ENCODE assay signal across 23 mouse cellular contexts in the genomic region with DNA sequence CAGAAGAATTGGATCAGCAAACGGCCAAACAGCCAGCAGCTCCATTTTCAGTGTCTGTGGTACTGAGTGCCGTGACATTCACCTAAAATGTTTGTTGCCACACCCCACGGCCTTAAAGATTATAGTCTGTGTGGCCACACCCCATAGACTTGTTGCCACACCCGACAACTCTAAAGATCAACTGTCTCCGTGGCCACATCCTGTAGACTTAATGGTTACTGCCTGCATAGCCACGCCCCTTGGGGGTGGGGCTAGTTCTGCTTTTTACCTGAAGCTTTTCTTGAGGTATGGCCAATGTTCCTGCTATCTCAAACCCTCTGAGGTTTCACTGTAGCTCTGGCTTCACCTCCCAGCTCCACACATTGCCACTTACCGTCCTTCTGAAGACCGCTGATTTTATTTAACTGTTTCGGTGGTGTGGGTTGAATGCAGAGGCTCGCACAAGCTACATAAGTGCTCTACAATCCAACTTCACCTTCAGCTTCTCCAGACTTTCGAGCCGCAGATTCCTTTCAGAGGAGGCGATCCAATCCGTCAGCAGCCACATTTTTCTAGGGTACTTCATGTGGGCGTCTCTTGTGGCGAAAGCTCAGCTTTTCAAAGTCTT. TPM values are rescaled to one million over a fixed set of nuclear protein-coding genes. Genes with fewer than 3 reads are reported as not detected.
DNase-seq lines count a peak whose midpoint lies in the region; ATAC-seq and TF ChIP-seq lines count a peak whose summit lies in the region.
"Had no signal": no experiment of that assay in that cellular context is flagged by ENCODE, and none has a peak within 500 bp of the region (broad histone marks: within the 10 kb centered on the region; RNA-seq: fewer than 3 reads in every experiment).

No protein-coding gene starts in this region.

- H3K27ac ChIP-seq in spleen, adult 2 months (ENCODE audit: insufficient read depth, low read length), result no peak overlapping the region
- 0 out of 2 replicates have a peak overlapping the region, but pooled peaks have one; percentile 26 for H3K27ac ChIP-seq in lung, postnatal 0 days (ENCODE audit: low read length)
- H3K27ac ChIP-seq in limb, embryonic 10.5 days, result no peak overlapping the region
- H3K27ac ChIP-seq: embryonic facial prominence, embryonic 12.5 days; hindbrain, embryonic 13.5 days; limb, embryonic 12.5 days; liver, embryonic 13.5 days; midbrain, embryonic 15.5 days had no signal

- H3K4me2 ChIP-seq in lung, postnatal 0 days (replicated peaks; ENCODE audit: low read depth, low read length), result no peak overlapping the region; the same call in 1 of the 2 replicates
- H3K4me2 ChIP-seq: embryonic facial prominence, embryonic 12.5 days; heart, embryonic 11.5 days; hindbrain, embryonic 13.5 days; limb, embryonic 12.5 days; liver, embryonic 13.5 days; midbrain, embryonic 15.5 days had no signal

- ATAC-seq in lung, postnatal 0 days, result peak; percentile 80
- ATAC-seq in monocyte, adult 5-6 weeks (replicated peaks; ENCODE audit: insufficient number of reproducible peaks, low FRiP score, low TSS enrichment, poor library complexity, severe bottlenecking), result peak; percentile 47; the same call in 1 of the 2 replicates
- ATAC-seq: midbrain, embryonic 15.5 days had no signal

- H3K9ac ChIP-seq in lung, postnatal 0 days (replicated peaks; ENCODE audit: low read depth), result no peak overlapping the region
- H3K9ac ChIP-seq: embryonic facial prominence, embryonic 12.5 days; hindbrain, embryonic 13.5 days; limb, embryonic 12.5 days; liver, embryonic 13.5 days; midbrain, embryonic 15.5 days had no signal

- no peak for TF ChIP-seq CTCF in spleen, adult 2 months (IDR thresholded peaks at IDR 0.05; ENCODE audit: extremely low read depth, insufficient read depth, insufficient read length, insufficient replicate concordance)
- TF ChIP-seq CTCF in lung, postnatal 0 days (IDR thresholded peaks at IDR 0.05), result no peak

- H3K36me3 ChIP-seq in spleen, adult 2 months (ENCODE audit: control insufficient read depth, insufficient read depth, low read length), result no peaks in the 10 kb centered on the region
- no peaks in the 10 kb centered on the region for H3K36me3 ChIP-seq in lung, postnatal 0 days (ENCODE audit: insufficient read depth, low read length)
- no peaks in the 10 kb centered on the region for H3K36me3 ChIP-seq in limb, embryonic 10.5 days
- H3K36me3 ChIP-seq: embryonic facial prominence, embryonic 12.5 days; G1E; hindbrain, embryonic 13.5 days; limb, embryonic 12.5 days; liver, embryonic 13.5 days; midbrain, embryonic 15.5 days had no signal

- no peaks in the 10 kb centered on the region; the same call in 1 of the 2 replicates for H3K27me3 ChIP-seq in spleen, adult 2 months (ENCODE audit: control insufficient read depth, insufficient read depth, low read length)
- no peaks in the 10 kb centered on the region for H3K27me3 ChIP-seq in lung, postnatal 0 days (replicated peaks; ENCODE audit: insufficient read depth, low read length)
- H3K27me3 ChIP-seq in limb, embryonic 10.5 days (ENCODE audit: low read depth, poor library complexity, severe bottlenecking), result no peaks in the 10 kb centered on the region
- H3K27me3 ChIP-seq: embryonic facial prominence, embryonic 12.5 days; hindbrain, embryonic 13.5 days; limb, embryonic 12.5 days; liver, embryonic 13.5 days; megakaryocyte, embryonic 14.5 days; midbrain, embryonic 15.5 days had no signal

- H3K4me1 ChIP-seq in spleen, adult 2 months (ENCODE audit: control insufficient read depth, insufficient read depth, insufficient read length), result no peaks in the 10 kb centered on the region
- H3K4me1 ChIP-seq in lung, postnatal 0 days (ENCODE audit: insufficient read depth, low read depth, low read length), result no peaks in the 10 kb centered on the region
- H3K4me1 ChIP-seq in limb, embryonic 10.5 days, result 0 out of 2 replicates have a peak, but pooled peaks cover under 1% of the 10 kb centered on the region
- H3K4me1 ChIP-seq: embryonic facial prominence, embryonic 12.5 days; hindbrain, embryonic 13.5 days; limb, embryonic 12.5 days; liver, embryonic 13.5 days; megakaryocyte, embryonic 14.5 days; midbrain, embryonic 15.5 days had no signal

- no peak overlapping the region for H3K4me3 ChIP-seq in spleen, adult 2 months (ENCODE audit: extremely low read depth, insufficient read depth, insufficient read length)
- 0 out of 2 replicates have a peak overlapping the region, but pooled peaks have one; percentile 1 for H3K4me3 ChIP-seq in lung, postnatal 0 days (ENCODE audit: low read depth, low read length)
- no peak overlapping the region for H3K4me3 ChIP-seq in limb, embryonic 10.5 days
- H3K4me3 ChIP-seq: embryonic facial prominence, embryonic 12.5 days; hindbrain, embryonic 13.5 days; limb, embryonic 12.5 days; liver, embryonic 13.5 days; megakaryocyte, embryonic 14.5 days; midbrain, embryonic 15.5 days had no signal

- TF ChIP-seq EP300 in lung, postnatal 0 days (IDR thresholded peaks at IDR 0.05), result peak; percentile 30

- DNase-seq in spleen, adult 2 months (ENCODE audit: low read depth in 1 of 2, low spot score in 2 of 2), result peak; percentile 6 to 17
- DNase-seq in spleen, adult 12 weeks (ENCODE audit: low spot score), result no peak
- DNase-seq in WW6 (ENCODE audit: low read depth, low spot score), result peak; percentile 9
- peak; percentile 61 for DNase-seq in lung, postnatal 0 days (ENCODE audit: low spot score)
- no peak for DNase-seq in urinary bladder, postnatal 36 days (ENCODE audit: low spot score in 2 of 2)
- DNase-seq in cerebellum, adult 8-10 months, result no peak
- no peak for DNase-seq in limb, embryonic 10.5 days (ENCODE audit: low spot score)
- DNase-seq: adrenal gland, postnatal 25 days; cerebellum, adult 18-20 months; gastrocnemius, postnatal 10 days; heart, postnatal 14 days; kidney, adult 2 months; kidney, postnatal 14 days; liver, embryonic 13.5 days; right cerebral cortex, adult 18-20 months had no signal

- WGBS in spleen, adult 2 months, result 81% methylated on average over 16 of the region's 16 CpGs
- WGBS in lung, postnatal 0 days, result 64% methylated on average over 16 of the region's 16 CpGs
- WGBS in limb, embryonic 10.5 days, result 89% methylated on average over 16 of the region's 16 CpGs

- no peak for TF ChIP-seq POLR2A in spleen, adult 2 months (IDR thresholded peaks at IDR 0.05; ENCODE audit: low read depth, low read length)

- no peaks in the 10 kb centered on the region for H3K9me3 ChIP-seq in lung, postnatal 0 days (ENCODE audit: low read length)
- H3K9me3 ChIP-seq in limb, embryonic 10.5 days (replicated peaks), result no peaks in the 10 kb centered on the region
- H3K9me3 ChIP-seq: embryonic facial prominence, embryonic 12.5 days; hindbrain, embryonic 13.5 days; liver, embryonic 13.5 days; midbrain, embryonic 15.5 days had no signal

RNA-seq across cellular contexts. Expression of a gene that starts 56.5 kb away (rescaled TPM):
- 4.2 and 6.2 TPM in 2 replicates for polyA plus RNA-seq in spleen, adult 2 months (2012; rRNA removed)
- polyA plus RNA-seq in lung, postnatal 0 days (2015; fragmentation: Nextera tagmentation; extraction: Ambion mirVana), result 26.3 and 28.2 TPM in 2 replicates
- total RNA-seq in monocyte, adult 5-6 weeks (2017), result 2.9 to 5.0 TPM (median 4.5 TPM) in 3 replicates
- polyA plus RNA-seq in limb, embryonic 10.5 days (2016; fragmentation: Nextera tagmentation; extraction: Ambion mirVana), result 12.8 and 16.4 TPM in 2 replicates
- polyA plus RNA-seq: G1E had no signal

Comparison
In these comparisons a context has a peak if more than half of its experiments do, and no peak if none do; other contexts are left out.
1. DNase-seq: peak in spleen, adult 2 months (2 of 2), WW6 (single experiment) and lung, postnatal 0 days (single experiment); none in spleen, adult 12 weeks (single experiment), urinary bladder, postnatal 36 days (0 of 2), cerebellum, adult 8-10 months (single experiment) and limb, embryonic 10.5 days (single experiment).